Mouse (Mus musculus) ovary, adult 18-20 months (tissue): Measurements from ENCODE around the gene Gp1bb.

Experiments used
- DNase-seq: peaks from one replicate; pipeline ENCODE4 v3.0.0; 2022; ENCODE audit warnings: low spot score, mixed read lengths

The Gp1bb gene

GRCm38 (mm10) chr16:18604267-18604701, 17.9 kb downstream of the Gp1bb start:
- no peak for DNase-seq

GRCm38 (mm10) chr16:18601447-18601846, 20.8 kb downstream of the Gp1bb start:
- no peak for DNase-seq

- DNase-seq, result no peak
Observed at GRCm38 (mm10) chr16:18598006-18598405, 24.2 kb downstream of the Gp1bb start.

GRCm38 (mm10) chr16:18596255-18596654, 25.9 kb downstream of the Gp1bb start:
- no peak for DNase-seq

DNA sequence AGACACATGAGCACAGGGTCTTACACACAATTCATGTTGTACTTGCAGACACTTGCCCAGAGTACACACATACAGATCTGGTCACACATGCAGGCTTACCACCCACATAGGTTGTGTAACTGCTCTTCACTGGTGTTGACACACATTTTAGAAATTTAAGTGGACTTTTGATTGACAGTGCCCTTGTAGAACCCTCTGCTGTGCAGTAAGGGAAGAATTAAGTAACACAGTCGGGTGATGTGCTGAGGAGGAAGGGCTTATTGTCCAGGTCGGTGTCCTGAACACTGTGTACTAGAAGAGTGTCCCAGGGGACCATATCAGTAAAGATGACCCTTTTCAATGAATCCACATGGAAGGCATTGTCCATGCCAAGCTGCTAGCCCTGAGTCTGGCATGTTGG, 28.3 kb downstream of the Gp1bb start:
- DNase-seq, result no peak

- DNase-seq, result no peak
Observed at GRCm38 (mm10) chr16:18591047-18592018, 30.9 kb downstream of the Gp1bb start.

- no peak for DNase-seq
Observed at GRCm38 (mm10) chr16:18589804-18590790, 32.1 kb downstream of the Gp1bb start, which contains the start of gene Tbx1. Gene Tbx1, minus strand, starts transcription at chr16:18590671.

DNA sequence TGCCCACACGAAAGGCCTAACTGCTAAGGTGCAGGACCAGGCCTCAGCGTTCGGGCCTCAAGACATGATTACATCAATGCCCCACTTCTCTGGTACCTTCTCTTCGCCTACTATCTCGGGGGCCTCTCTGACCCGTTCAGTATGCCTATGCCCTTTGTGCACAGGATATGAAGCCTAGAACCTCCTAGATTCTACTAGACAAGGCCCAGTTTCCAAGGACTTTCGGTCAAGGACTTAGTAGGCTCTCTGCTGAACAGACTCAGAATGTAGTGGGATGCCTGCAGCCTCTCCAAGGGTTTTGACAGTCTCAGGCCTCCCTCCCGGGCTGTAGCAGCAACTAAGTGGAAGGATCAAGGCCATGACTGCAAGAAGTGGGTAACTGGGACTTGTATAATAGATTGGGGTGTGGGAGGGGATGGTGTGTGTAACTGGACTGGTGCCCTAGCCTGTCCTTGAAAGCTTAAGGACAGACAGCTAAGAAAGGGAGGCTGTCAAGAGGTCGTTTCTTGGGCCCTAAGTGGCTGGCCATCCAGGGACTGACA, 33.1 kb downstream of the Gp1bb start:
- DNase-seq, result no peak

GRCm38 (mm10) chr16:18588738-18589055, 33.5 kb downstream of the Gp1bb start:
- no peak for DNase-seq

DNA sequence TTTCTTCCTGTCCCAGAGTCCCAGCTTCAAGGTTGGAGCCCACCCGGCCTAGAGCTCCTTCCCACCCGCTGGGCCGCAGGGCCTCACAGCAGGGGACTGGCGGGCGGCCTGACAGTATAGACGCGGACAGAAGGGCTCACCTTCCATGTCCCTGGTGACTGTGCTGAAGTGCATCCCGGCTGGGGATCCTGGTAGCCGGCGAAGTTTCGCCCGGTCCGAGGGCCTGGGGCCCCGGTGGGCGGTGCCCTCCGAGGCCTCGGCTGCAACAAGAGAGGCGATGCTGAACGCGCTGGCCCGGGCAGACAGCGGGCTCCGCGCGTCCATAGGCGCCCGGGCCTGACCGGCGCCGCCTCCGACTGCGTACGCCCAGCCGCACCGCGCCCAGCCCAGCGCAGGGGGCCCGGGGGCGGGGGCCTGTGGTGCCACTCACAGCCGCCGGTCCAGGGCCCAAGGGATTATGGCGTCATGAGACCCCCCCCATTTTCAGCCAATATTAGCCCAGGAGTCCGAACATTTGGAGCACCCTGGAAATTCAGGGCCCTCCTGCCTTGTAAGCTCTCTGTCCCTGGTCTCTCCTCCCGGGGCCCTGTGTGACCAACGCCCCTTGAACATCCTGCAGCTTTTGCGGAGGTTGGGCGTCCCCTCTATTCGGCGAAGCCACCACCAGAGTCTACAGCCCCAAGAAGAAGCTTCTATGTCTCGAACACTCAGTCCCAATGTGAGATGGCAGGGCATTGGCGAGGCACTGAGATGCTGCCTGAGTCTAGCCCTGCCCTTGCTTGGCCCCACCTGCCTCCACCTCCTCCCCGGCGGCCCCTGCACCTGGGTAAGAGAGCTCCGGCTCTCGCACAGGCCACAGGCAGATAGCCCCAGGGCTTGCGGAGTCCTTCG, 34.1 kb downstream of the Gp1bb start:
- DNase-seq, result no peak

DNA sequence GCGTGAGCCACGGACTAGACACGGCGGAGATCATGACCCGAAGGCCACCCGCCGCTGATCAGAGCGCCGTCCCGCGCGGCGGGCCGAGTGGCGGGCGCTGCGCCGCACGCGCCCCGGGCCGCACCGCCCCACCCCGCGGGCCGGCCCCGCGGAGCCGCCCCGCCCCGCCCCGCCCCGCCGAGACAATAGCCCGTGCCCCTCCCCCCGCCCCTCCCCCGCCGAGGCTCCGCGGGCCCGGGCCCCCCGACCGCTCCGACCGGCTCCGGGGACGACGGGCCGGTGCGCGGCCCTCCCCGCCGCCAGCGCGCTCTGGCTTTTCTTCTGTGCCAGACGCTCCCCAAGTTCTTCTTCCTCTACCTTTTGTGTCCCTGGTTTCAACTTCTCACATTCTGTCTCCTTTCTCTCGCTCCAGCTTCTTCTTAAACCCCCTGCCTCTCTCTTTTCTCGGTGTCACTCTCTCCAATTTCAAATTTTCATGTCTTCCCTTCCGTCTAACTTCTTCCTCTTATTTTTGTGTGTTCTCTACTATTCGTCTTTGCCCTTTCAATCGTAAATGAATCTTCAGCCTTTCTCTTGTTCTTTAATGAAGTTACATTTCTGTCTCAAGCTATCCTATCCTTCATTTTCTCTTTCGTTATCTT, 35.2 kb downstream of the Gp1bb start:
- DNase-seq, result no peak

- no peak for DNase-seq
Observed at GRCm38 (mm10) chr16:18586076-18586905, 35.9 kb downstream of the Gp1bb start.

DNA sequence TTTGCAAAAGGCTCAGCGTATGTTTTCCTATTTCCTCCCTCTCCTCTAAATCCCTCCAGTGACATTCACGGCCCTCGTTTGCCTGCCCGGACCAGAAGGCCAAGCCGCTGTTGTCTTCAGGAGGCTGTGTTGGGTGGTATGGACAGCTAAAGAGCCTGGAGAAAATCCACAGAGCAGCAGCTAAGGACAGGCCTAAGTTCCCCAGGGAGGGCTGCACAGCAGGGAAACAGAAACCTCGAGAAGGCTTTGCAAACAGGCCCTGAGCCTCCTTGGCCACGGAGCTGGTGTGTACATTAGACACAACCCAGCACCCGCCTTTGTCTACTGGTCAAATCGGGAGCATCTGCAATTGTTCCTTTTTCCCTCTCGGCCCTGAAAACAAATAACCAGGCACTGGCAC, 36.5 kb downstream of the Gp1bb start:
- DNase-seq, result no peak

DNA sequence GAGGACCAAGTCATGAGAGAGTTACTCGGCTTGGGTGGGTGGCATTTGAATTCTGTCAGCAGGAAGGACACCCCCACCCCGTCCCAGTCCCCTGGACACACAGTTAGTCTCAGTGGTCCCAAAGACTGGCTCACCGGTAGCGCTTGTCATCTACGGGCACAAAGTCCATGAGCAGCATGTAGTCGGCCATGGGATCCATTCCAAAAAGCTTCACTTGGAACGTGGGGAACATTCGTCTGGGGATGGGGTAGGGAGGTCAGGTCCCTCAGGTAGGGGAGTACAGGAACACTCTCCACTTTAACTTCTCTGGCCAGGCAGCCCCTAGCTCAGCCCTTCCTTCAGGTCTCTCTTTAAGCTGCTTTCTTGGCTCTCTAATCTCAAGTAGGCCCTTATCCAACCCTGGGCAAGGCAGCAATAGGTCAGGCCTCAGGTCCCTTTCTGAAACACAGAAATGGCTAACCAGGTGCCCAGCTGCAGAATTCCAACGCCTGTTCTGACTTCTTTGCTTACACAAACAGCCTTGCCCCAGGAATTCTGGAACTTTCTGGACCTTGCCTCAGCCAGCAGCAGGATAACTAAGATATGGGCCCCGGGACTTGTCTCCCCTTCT, 37.2 kb downstream of the Gp1bb start:
- DNase-seq, result no peak

GRCm38 (mm10) chr16:18583673-18584357, 38.4 kb downstream of the Gp1bb start:
- no peak for DNase-seq

DNA sequence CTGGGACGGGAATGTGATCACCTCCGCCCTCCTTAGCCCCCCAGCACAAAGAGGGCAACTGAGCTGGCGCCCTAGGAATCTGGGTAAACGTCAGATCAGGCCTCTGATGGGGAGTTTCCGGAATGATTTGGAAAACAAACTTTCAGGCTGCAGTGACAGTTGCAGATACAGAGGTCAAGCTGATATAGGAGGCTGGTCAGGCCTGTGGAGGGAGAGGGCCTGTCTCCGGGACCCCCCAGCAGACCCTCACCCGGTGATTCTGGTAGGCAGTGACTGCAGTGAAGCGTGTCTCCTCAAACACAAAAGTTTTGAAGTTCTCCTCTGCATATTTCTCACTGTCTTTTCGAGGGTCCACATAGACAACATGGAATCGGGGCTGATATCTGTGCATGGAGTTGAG, 39.0 kb downstream of the Gp1bb start:
- no peak for DNase-seq

GRCm38 (mm10) chr16:18582426-18583148, 39.6 kb downstream of the Gp1bb start:
- no peak for DNase-seq

DNA sequence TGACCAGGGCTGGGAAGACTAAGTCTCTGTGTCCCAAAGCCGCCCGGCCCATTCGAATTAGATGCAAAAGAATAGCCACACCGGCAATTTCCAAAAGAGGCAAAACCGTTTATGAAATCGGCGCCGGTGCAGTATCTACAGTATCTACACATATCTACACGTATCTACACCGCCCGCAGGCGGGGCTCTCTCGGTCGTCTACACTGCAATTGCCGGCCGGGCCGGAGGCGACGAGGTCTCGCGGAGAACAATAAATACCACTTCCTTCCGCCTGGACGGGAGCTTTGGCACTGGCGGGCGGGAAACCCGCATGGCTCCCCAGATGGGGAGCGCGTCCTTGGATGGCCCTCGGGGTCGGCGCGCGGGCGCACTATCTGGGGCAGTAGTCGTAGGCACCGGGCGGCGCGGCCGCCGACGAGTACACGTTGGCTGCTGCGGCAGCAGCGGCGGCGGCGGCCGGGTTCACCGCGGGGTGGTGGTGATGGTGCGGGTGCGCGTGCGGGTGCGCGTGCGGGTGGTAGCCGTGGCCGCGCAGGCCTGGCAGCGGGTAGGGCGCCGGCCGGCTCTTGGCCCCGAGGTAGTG, 40.5 kb downstream of the Gp1bb start:
- DNase-seq, result no peak
